Mouse (Mus musculus) activated CD4-positive, CD25-positive, alpha-beta regulatory T cell, adult 4 months (primary cell): ENCODE data around the gene Bbip1. TPM values are rescaled to one million over a fixed set of nuclear protein-coding genes. Genes with fewer than 3 reads are reported as not detected.
"Not testable (repeated sequence)": the region's sequence is repeated elsewhere in the genome, so short reads cannot be mapped to it uniquely, and the experiment has no call there.

ENCODE experiments used
- ATAC-seq: one replicate; pipeline ENCODE4 v1.8.0; 2017
- polyA plus RNA-seq, 2 experiments: library from polyadenylated mRNA; unstranded; fragments of 100-300 nt; shearing (Covaris generic); gene quantifications; one replicate each; pipeline ENCODE4 v1.2.1; 2017

The Bbip1 gene
- polyA plus RNA-seq, result 100 to 1,000 TPM; 114 to 123 TPM

DNA sequence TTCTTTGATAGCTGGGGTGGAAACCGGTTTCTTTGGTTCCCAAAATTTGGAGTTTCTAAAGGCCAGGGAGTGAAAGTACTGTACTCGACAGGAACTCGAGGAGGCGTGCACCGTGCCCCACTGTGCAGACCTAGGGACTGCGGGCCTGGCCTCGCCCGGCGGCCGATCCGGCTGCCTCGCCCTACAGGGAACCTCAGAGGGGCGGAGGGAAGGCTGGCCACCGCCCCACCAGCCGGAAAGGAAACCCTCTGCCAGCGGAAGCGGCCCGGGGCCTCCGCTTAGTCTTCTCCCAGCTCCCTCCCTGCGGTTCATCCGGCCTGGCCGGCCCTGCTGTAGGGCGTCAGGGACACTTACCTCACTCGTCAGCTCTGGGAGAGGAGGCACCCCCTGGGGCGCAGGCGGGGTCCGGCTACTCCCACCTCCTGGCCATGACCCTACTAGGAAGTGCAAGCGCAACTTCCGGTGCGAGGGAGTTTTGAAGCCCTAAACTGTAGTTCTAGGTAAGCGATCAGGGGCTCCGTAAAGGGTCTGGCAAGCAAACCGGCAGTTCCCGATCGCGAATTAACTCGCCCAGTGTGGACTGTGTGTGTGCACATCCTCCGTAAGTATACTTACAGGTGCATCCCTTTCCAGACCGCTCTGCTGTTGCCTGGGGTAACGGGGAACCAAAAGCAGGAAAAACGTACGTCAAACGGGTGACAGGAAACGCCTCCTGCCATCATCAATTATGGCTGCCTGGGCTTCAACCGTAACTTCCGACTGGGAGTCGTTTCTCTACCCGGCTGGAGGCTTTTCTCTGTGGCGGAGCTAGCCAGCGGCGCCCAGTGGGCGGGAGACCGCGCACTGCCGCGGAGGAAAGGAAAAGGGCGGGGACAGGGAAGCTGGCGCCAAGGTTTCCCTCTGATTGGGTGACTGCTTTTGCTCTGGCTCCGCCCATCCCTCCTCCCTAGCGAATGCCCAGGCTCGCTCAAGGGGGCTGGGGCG lies at the start of gene Bbip1, which contains the start of gene Shoc2:
Gene Bbip1 (minus strand): TSS at position 826 of the 984 bp plus-strand sequence.
Gene Shoc2 (plus strand): TSS at position 505 of the 984 bp plus-strand sequence.
- peak; percentile 86 for ATAC-seq

DNA sequence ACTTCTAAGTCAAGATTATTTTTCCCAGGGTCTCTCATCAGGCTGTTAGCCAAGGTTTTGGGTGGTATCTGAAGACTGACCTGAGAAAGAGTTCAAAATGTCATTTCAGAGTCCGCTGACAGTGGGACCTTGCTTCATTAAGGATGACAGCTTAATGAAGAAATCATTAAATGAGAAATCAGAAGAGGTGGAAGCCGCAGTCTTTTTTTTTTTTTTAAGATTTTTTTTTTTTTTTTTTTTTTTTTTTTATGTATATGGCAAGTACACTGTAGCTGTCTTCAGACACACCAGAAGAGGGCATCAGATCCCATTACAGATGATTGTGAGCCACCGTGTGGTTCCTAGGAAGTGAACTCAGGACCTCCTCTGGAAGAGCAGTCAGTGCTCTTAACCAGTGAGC lies 49.4 kb upstream of the Bbip1 start:
- no peak for ATAC-seq

DNA sequence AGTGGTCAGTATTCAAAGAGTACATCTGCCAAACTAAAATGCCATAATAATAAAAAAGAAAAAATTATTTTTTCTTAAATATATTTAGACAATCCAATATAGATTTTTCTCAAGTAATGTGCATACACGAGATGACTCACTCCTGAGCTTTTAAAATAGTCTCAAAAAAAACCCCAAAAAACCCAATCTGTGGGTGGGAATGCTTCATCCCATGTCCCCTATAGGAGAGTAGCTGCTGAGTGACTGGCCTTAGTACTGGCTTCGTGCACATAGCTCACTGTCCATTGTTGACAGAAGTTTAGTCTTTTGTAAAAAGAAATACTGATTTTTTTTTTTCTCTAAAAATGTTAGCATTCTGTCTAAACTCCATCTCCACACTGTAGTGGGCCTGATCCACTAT lies 46.1 kb upstream of the Bbip1 start:
- ATAC-seq, result no peak

DNA sequence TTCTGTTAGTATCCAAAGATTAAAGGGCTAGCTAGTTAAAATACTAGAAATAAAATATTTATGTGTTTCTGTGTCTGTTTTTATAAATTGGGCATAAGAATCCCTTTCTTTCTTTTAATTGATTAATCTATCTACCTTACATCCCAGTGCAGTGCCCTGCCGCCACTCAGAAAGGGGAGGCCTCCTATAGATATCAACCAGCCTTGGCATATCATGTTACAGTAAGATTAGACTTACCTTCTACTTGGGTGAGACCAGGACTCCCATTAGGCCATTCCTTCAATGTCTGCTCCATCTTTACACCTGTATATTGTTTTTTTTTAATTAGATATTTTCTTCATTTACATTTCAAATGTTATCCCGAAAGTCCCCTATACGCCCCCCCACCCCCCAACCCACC lies 40.2 kb upstream of the Bbip1 start:
- no peak for ATAC-seq

DNA sequence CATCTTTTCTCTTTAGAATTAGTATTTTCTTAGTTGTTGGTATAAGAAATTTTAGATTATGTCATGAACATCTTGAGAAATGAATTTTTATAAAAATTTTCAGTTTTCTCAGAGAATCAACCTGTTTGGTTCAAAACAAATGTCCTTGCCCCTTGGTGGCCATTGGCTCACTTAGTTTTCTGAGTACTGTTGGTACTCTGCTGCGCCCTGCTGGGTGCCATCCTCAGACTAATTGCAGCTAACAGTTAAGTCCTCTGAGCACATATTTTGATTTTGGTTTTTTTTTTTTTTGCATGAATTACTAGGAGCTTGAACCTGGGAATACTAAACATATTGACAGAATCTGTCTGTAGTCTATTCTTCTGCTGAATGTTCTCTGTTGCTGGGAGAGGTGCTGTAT lies 38.9 kb upstream of the Bbip1 start:
- no peak for ATAC-seq

DNA sequence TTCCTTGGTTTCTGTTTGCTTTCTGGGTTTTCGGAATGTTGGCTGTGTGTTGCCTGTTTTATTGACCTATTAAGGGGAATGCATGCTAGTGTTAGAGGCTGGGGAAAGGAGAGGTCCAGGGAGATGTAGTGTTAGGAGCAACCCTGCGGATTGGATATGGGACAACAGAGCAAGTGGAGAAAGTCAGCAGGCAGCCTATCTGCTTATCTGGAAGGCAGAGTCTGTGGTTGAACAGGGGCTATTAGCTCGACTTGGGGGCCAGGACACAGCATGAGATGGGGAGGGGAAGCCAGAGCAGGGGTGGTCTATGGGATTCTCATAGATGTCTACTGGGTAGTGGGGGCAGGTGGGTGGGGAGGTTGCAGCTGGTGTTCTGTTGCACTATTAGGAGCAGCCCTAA lies 37.6 kb upstream of the Bbip1 start:
- ATAC-seq, result no peak

DNA sequence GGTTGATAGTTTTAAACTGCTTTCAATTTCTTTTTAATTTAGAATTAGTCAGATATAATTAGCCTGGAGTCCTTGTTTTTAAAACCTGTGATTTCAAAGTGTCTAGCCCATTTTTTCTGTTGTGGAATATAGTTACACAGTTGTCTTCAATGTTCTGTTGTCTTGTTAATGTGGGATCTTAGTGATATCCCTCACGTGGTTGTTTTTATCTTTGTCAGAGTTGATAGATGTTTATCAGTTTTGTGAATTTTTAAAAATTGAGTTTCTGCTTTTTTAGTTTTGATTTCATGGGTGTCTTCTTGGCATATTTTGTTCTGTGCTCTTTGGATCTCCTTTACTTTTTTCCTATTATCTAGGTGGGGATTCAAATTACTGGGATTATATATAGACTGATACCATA lies 29.2 kb upstream of the Bbip1 start:
- no peak for ATAC-seq

DNA sequence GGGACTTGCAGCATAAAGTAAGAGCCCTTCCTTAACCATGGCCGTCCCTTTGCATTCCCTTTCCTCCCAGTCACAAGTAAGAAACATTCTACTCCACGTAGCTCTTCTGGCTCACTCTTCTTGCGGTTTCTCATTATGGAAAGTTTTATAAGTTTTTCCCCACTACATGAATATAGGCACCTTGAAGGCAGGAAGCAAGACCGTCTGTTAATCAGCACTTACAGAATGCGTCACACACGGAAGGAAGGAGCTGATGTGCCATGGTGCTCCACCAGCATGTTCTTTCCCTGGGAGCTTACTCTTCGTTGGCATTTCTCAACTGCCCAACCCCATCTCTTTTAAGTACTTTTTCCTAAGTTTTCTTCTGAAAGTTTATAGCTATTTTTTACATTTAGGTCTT lies 27.5 kb upstream of the Bbip1 start:
- ATAC-seq, result peak; percentile 86

DNA sequence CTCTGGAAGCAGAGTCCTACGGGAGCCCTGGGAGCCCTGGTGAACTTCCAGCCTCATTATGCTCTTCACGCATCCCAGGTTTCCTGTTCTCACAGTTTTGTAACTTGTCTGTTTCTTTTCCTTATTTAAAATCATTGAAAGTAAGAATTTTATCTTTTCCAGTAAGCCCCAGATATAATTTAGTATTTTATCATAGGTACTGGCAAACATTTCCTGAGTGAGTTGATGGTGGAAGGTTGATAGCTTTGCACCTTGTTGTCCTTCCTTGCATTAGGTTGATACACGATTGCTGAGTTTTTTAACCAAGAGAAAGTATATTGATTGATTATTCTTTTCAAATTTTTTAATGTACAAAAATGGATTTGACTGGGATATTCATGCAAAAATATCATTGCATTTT lies 24.8 kb upstream of the Bbip1 start:
- no peak for ATAC-seq

DNA sequence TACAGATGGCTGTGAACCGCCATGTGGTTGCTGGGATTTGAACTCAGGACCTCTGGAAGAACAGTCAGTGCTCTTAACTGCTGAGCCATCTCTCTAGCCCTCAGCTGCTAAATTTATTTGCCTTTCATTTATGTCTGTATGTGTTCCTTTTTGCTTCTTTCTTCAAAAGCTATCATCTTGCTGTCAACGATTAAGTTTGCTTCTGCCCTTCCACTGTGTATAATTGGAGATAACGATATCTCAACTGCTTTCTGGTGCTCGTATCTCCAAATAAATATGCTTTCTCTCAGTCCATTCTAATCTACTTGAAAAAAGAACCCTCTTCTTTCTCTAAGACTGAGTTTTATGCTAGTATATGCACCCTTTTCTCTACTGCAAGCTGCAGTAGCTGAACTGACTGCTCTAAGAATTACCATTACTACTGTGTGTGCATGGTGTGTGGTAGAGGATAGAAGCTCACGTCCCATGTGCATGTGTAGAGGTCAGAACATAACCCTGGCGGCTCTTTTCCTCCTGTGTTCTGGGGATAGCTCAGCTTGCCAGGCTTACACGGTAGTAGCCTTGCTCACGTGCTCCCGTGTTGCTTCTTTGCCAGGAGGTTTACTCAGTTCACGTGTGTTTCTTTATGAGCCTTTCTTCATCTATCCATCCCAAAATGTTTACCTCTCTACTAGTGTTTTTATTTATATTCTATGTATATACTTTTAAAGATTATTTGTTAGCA lies 20.6 kb upstream of the Bbip1 start:
- ATAC-seq, result no peak

DNA sequence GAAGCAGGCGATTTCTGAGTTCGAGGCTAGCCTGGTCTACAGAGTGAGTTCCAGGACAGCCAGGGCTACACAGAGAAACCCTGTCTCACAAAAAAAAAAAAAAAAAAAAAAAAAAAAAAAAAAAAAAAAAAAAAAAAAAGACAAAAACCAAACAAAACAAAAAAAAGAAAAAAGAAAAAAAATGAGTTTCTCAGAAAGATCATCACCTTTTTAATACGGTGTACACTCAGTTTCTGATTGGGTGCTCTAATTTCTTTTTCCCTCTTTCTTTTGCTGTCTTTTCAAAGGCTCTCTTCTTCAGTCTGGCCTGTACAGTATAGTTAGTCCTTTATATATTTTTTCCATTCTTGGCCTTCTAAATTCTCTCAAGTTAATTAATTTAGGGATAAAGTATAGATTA lies 19.9 kb upstream of the Bbip1 start:
- not testable (repeated sequence) for ATAC-seq

DNA sequence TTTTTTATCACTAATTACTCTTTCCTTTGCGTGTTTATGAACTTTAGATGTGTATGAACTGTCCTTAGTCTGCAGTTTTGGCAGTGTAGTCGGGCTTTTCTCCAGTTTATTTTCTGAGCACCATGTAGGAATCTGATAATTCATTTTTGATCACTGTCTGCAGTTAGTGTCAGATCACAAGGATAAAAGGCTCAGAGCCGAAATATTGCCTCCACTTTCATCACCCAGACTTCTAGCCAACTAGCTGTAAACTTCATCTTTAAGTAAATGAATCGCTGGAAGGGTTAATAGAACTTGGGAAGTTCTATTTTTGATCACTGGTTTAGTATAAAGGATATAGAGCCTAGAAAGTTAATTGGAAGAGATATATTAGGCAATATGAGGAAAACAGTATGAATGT lies 18.1 kb upstream of the Bbip1 start:
- ATAC-seq, result no peak

DNA sequence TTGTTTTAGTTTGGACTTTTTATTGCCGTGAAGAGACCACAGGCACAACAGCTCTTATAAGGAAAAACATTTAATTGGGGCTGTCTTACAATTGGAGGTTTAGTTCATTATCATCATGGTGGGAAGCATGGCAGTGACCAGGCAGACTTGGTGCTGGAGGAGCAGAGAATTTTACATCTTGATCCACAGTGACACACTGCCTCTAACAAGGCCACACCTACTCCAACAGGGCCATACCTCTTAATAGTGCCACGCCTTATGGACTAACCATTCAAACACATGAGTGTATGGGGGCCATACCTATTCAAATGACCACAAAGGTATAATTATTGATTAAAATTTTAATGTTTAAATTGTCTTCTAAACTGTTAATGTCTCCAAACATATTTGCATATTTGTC lies 13.1 kb upstream of the Bbip1 start:
- no peak for ATAC-seq

DNA sequence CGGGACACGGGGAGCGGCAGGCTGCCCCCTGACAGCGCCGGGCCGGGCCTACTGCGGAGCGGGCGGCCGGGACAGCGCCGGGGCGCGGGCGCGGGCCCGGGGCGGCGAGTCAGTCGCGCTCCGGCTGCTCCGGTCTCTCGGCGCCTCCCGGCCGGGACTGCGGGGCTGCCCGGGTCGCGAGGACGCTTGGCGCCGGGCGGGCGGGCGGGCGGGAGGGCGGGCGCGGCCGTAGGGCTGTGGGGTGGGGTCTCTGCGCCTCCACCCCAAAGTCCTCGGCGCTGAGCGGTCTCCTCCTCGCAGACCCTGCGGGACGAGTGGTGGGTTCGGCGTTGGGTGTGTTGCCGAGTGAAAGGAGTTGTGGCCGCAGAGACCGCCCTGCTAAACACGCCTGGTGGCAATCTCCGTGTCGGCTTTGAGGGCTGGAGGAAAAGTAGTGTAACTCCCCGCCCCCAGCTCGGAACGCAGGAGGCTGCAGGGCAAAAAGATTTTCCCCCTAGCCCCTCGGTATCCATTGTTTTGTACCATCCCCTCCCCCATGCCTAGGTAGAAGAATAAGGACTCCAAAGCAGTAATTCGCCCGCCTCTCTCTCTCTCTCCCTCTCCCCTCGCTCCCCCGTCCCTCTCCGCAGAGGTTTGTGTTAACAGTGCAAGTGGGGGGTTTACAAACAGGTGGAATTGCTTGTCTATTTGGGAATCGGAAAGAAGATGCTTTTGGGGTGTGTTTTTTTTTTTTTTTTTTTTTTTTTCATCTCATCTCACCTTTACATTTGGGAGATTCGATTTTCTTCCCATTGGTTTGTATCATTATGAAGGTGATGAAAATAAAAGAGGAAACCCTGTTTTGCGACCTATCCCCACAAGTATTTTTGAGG lies 980 bp upstream of the Bbip1 start:
- ATAC-seq, result no peak

DNA sequence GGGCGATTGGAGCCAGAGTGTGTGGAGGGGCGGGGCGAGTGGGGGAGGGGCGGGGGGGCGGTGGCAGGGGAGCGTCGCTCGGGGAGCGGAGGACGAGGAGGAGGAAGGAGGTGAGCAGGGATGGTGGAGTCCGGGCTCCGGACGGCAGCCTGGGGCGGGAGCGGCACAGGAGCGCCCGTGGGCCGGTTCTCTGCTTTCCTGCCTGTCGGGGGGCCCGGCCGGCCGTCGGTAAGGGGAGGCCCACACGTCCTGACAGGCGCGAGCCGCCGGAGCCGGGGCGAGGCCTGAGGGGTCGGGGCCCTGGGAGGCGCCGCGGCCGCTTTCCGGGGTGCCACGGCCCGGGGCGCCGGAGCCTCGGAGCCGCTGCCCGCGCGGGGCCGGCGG lies 351 bp upstream of the Bbip1 start:
- ATAC-seq, result peak; percentile 2

DNA sequence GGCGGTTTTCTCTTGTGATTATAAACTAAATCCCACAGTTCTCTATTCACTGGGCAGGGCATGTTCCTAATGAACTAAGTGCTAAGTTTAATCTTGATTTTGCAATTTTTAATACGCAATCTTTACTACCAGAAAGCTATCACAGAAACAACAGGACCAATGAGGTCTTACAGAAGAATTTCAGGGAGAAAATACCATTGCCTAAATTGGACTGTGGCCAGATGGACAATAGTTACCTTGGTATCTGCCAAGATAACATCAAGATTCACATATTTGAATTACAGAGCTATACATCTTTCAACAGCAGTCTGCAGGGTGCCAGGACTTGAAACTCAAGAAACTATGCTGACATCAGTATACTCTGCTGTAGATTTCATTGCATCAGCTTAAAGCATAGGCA lies 2.1 kb downstream of the Bbip1 start:
- no peak for ATAC-seq

DNA sequence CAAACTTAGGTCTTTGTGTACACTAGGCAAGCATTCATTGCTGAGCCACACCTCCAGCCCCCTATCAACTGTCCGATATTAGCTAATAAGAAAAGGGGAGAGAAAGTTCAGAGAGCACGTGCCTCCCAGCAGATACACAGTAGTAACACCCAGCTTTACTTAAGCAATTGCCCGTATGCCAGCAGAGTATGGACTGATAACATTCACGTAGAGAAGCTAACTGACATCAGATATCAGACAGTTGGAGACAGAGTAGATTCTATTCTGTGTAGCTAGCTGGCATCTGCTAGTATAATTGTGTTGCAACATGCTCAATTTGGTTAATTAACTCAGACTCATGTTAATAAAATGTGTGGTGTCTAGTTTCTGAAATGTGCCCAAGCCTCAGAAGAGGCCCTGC lies 3.3 kb downstream of the Bbip1 start:
- ATAC-seq, result no peak

DNA sequence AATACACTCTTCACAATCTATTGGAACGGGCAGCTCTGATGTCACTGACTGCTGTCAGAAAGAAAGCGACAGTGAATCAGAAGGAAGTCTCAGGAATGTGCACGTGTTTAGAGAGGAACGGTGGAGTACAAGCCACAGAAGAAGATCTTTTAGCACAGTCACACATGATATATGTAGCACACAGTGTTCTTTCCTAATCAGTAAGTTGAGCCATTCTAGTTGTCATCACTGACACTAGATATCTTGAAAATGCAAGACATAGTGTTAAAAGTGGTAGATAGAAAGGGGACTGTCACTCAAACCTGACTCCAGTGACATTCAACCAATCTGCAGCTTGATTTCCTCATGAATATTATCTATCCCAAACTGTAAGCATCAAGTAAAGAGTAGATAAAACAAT lies 5.0 kb downstream of the Bbip1 start:
- no peak for ATAC-seq

DNA sequence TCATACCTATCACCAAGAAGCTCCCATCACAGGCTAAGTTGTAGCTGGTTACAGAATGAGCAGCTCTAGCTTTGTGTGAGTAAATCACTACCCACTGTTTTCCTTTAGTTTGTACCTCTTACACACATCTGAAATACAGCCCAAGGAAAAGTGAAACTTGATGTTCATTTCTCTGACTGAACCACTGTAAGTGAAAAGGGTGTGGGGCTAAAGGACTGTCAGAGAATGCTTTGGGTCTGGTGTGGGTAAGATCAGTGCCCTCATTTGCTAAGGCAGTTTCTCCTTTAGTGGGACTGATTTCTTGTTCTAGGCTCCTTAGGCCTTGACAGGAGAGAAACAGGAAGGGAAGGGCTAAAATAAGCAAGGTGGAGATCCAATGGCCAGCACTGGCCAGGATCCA lies 10.4 kb downstream of the Bbip1 start:
- ATAC-seq, result no peak

DNA sequence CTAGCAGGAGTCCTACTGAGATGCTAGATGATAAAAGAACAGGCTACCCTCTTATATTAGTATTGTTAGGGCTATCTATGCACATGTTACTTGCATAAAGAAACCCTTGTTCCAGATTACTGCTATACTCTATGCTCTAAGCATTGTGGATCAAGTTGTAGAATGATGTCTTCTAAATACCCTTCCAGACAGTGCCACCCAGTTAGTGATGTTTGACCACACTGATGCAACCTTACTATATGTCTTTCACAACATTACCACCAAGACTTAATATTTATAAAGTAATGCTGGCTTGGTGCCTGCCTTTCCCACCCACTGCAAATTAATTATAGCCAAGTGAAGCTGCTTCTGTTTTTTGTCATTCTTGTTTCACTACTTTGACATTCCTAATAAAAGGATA lies 11.4 kb downstream of the Bbip1 start:
- no peak for ATAC-seq

DNA sequence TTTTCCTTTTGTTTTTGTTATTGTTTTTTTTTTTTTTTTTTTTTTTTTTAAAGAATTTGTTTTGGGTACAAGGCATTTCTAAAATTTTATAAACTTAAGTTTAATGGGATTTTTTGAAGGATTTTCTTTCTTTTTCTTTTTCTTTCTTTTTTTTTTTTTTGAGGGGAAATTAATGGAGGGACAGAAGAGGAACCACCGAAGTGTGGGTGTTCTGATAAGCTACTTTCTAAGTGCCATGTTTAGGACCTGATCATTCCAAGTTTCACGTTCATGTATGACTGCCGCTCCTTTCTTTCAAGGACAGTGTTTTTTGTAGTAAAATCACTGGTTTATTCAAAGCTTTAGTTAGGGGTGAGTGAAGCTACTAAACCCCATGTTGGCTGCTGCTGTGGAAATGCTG lies 15.2 kb downstream of the Bbip1 start:
- ATAC-seq, result no peak

DNA sequence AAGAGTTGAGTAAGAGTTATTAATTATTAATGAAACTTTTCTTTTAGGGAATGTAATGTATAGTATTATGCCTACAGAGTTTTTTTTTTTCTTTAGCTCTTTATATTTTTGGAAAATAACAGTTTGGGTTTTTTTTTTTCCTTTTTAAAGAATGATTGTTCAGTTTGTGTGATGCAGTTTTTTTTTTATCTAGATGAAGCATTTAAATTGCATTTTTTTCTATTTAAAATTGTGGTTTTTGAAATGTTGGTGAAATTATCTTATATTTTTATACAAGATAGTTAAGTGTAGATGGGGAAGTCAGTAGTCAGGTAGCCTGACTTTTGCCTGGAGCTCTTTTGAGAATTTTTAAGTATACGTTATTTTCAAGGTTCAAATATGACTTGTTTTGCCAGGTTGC lies 17.7 kb downstream of the Bbip1 start:
- ATAC-seq, result no peak

DNA sequence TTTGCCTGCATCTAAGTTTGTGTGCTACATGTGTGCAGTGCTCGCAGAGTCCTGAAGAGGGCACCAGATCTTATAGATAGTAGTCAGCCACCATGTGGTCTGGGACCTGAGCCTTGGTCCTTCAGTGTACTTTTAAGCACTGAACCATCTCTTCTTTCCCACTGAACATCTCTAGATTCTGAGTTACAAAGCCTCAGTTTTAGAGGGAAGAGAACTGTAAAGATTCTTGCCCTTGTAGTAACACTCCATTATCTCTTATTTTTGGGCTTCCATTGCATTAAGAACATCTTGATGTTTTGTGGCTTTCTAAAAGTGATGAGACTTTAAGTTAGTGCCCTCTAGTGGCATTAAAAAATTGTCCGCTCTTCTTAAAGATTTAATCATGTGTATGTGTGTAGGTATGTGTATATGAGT lies 19.1 kb downstream of the Bbip1 start:
- ATAC-seq, result peak; percentile 67
